Mouse (Mus musculus) liver, embryonic 14.5 days (tissue): ENCODE results near the gene Lrrc4.

Experiments
- CTCF ChIP-seq: IDR thresholded peaks from 2 replicates; pipeline ENCODE4 v1.5.1; 2016; ENCODE audit warnings: antibody characterized with exemption, low read depth, control low read depth
- EP300 ChIP-seq: IDR thresholded peaks from 2 replicates; pipeline ENCODE4 v1.6.1; 2016; ENCODE audit warnings: antibody characterized with exemption, low read depth

DNA sequence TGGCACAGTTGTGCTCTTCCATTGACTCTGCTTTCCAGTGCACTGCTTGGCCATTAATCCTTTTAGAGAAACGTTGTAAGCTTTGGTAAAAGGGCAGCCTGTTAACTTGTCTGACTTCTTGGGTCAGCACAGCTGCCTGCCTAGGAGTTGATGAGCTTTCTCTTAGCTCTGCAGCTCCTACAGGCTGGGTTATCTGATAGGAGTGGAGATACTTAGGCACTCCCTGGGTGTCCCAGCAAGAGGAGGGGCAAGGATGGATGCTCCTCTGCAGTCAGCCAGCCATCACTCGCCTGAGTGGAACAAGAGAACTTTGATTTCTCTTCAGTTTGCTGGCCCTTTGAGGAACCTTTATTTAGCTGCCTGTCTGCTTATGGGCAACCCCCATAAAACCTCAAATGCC, 121.5 kb downstream of the Lrrc4 start:
- TF ChIP-seq CTCF (no peak), EP300 (no peak)
